Mouse (Mus musculus) G1E (cell line): ENCODE measurements around the gene Olfr1381.

ENCODE experiments used
- CTCF ChIP-seq: IDR thresholded peaks from 2 replicates; pipeline ENCODE4 v1.5.1; 2012; ENCODE audit warnings: low read depth, low read length, inconsistent platforms, mixed read lengths
- GATA1 ChIP-seq: IDR thresholded peaks from 2 replicates; pipeline ENCODE4 v1.6.1; 2012; ENCODE audit warnings: borderline replicate concordance, low read length, inconsistent platforms, mixed read lengths
- GATA2 ChIP-seq: IDR thresholded peaks from 2 replicates; pipeline ENCODE4 v1.6.1; 2012; ENCODE audit warnings: low read depth, low read length, inconsistent platforms, borderline replicate concordance
- TAL1 ChIP-seq: conservative IDR thresholded peaks from 2 replicates; pipeline ENCODE4 v1.6.1; 2012; ENCODE audit warnings: low read depth, low read length, inconsistent platforms, mixed read lengths

- no peak for TF ChIP-seq CTCF
- no peak for TF ChIP-seq GATA1
- TF ChIP-seq TAL1, result no peak
- TF ChIP-seq GATA2, result no peak
These were observed 23.9 kb upstream of the Olfr1381 start, which contains the start of gene Olfr1383 for GRCm38 (mm10) chr11:49519348-49519747.
